ENCODE assay signal across 8 mouse cellular contexts in genomic region chr5:136171363-136172341, GRCm38 (mm10). TPM values are rescaled to one million over a fixed set of nuclear protein-coding genes. Genes with fewer than 3 reads are reported as not detected.
DNase-seq lines count a peak whose midpoint lies in the region; ATAC-seq and TF ChIP-seq lines count a peak whose summit lies in the region.

No protein-coding gene starts in this region.

- H3K27me3 ChIP-seq in neural tube, embryonic 11.5 days (ENCODE audit: control insufficient read depth, insufficient read depth, low read length): no peaks in the 10 kb centered on the region
- H3K27me3 ChIP-seq in heart, postnatal 0 days (ENCODE audit: control insufficient read depth, insufficient read depth, low read length): peaks cover 3% of the 10 kb centered on the region; the same call in 1 of the 2 replicates
- no peaks in the 10 kb centered on the region for H3K27me3 ChIP-seq in liver, adult 2 months (ENCODE audit: control insufficient read depth, insufficient read depth, low read length)
- no peaks in the 10 kb centered on the region for H3K27me3 ChIP-seq in myocyte (ENCODE audit: control insufficient read depth, insufficient read depth, insufficient read length)

- peaks cover 8% of the 10 kb centered on the region; the same call in 1 of the 2 replicates for H3K4me1 ChIP-seq in neural tube, embryonic 11.5 days (ENCODE audit: control insufficient read depth, insufficient read depth, low read length)
- peaks cover 12% of the 10 kb centered on the region; the same call in 1 of the 2 replicates for H3K4me1 ChIP-seq in heart, postnatal 0 days (ENCODE audit: control insufficient read depth, insufficient read depth)
- peaks cover 13% of the 10 kb centered on the region for H3K4me1 ChIP-seq in liver, adult 2 months (ENCODE audit: control insufficient read depth, insufficient read depth, low read length)

- no peaks in the 10 kb centered on the region for H3K36me3 ChIP-seq in neural tube, embryonic 11.5 days (ENCODE audit: control insufficient read depth, insufficient read depth, low read length)
- no peaks in the 10 kb centered on the region for H3K36me3 ChIP-seq in heart, postnatal 0 days (replicated peaks; ENCODE audit: control insufficient read depth, insufficient read depth, low read length)
- H3K36me3 ChIP-seq in liver, adult 2 months (ENCODE audit: control insufficient read depth, insufficient read depth, low read length): no peaks in the 10 kb centered on the region
- peaks cover 5% of the 10 kb centered on the region for H3K36me3 ChIP-seq in myocyte (ENCODE audit: control insufficient read depth, insufficient read depth)

- ATAC-seq in neural tube, embryonic 11.5 days (ENCODE audit: insufficient read depth, low FRiP score, low TSS enrichment): no peak
- peak; percentile 46 for ATAC-seq in activated CD4-positive, CD25-positive, alpha-beta regulatory T cell, adult 4 months
- ATAC-seq in heart, postnatal 0 days (ENCODE audit: insufficient read depth, low read depth): no peak

- H3K9ac ChIP-seq in neural tube, embryonic 11.5 days (ENCODE audit: low read length): peak overlapping the region; percentile 63; the same call in 1 of the 2 replicates
- no peak overlapping the region for H3K9ac ChIP-seq in heart, postnatal 0 days (replicated peaks; ENCODE audit: low read depth, low read length)
- H3K9ac ChIP-seq in liver, adult 2 months (ENCODE audit: low read depth, low read length): peak overlapping the region; percentile 48

- no peak overlapping the region for H3K27ac ChIP-seq in neural tube, embryonic 11.5 days (ENCODE audit: low read depth, low read length)
- peak overlapping the region; percentile 64 for H3K27ac ChIP-seq in heart, postnatal 0 days (ENCODE audit: low read depth)
- H3K27ac ChIP-seq in liver, adult 2 months (replicated peaks; ENCODE audit: insufficient read depth, low read depth, low read length): peak overlapping the region; percentile 37

- TF ChIP-seq EP300 in heart, postnatal 0 days (IDR thresholded peaks at IDR 0.05; ENCODE audit: low read depth): no peak

- peak overlapping the region; percentile 90 for H3K4me2 ChIP-seq in neural tube, embryonic 11.5 days (ENCODE audit: low read depth)
- H3K4me2 ChIP-seq in heart, postnatal 0 days (ENCODE audit: low read depth, low read length): peak overlapping the region; percentile 69
- H3K4me2 ChIP-seq in myocyte (ENCODE audit: low read depth): peak overlapping the region; percentile 92

- WGBS in neural tube, embryonic 11.5 days: 42% methylated on average over 17 of the region's 17 CpGs
- WGBS in heart, postnatal 0 days: 25% methylated on average over 17 of the region's 17 CpGs
- WGBS in liver, adult 2 months: 6% methylated on average over 17 of the region's 17 CpGs

- TF ChIP-seq POLR2A in liver, adult 2 months (IDR thresholded peaks at IDR 0.05; ENCODE audit: extremely low read depth, insufficient read depth, low read length): no peak
- peak; percentile 51 for TF ChIP-seq POLR2A in myocyte (IDR thresholded peaks at IDR 0.05; ENCODE audit: insufficient read length, low read depth)

- no peaks in the 10 kb centered on the region for H3K79me2 ChIP-seq in liver, adult 2 months (ENCODE audit: control insufficient read depth, insufficient read depth, low read length)
- peaks cover 10% of the 10 kb centered on the region for H3K79me2 ChIP-seq in myocyte (ENCODE audit: control insufficient read depth, insufficient read depth)

- TF ChIP-seq CTCF in heart, postnatal 0 days (IDR thresholded peaks at IDR 0.05; ENCODE audit: low read depth): no peak
- TF ChIP-seq CTCF in liver, adult 2 months (IDR thresholded peaks at IDR 0.05; ENCODE audit: low read depth, low read length): no peak

- H3K9me3 ChIP-seq in neural tube, embryonic 11.5 days (ENCODE audit: control insufficient read depth, low read length): no peaks in the 10 kb centered on the region
- H3K9me3 ChIP-seq in heart, postnatal 0 days (replicated peaks; ENCODE audit: control insufficient read depth, low read length): 0 out of 2 replicates have a peak, but pooled peaks cover 4% of the 10 kb centered on the region

- peak overlapping the region; percentile 53; the same call in 1 of the 2 replicates for H3K4me3 ChIP-seq in neural tube, embryonic 11.5 days (ENCODE audit: low read depth, low read length)
- H3K4me3 ChIP-seq in heart, postnatal 0 days (ENCODE audit: low read depth, low read length): peak overlapping the region; percentile 54
- H3K4me3 ChIP-seq in liver, adult 2 months (ENCODE audit: insufficient read depth, low read depth, low read length): peak overlapping the region; percentile 45; the same call in 1 of the 2 replicates
- peak overlapping the region; percentile 67 for H3K4me3 ChIP-seq in myocyte

- no peak for DNase-seq in neural tube, embryonic 11.5 days (ENCODE audit: low spot score)
- no peak for DNase-seq in neural tube, embryonic 10.5 days (ENCODE audit: extremely low spot score, low spot score)
- no peak for DNase-seq in heart, postnatal 0 days (ENCODE audit: low spot score)
- peak; percentile 63 for DNase-seq in liver, adult 2 months (ENCODE audit: extremely low read depth, low read depth, low spot score)
- DNase-seq in adrenal gland, postnatal 36 days: no peak
- DNase-seq in cerebellum, adult 9-10 months: no peak

- H3ac ChIP-seq in myocyte (ENCODE audit: control insufficient read depth, insufficient read length): peak overlapping the region; percentile 32

TF ChIP-seq in myocyte, 11 proteins besides CTCF, POLR2A, EP300 and RAD21:
- peak; percentile 47 for TF ChIP-seq POLR2AphosphoS2 (IDR thresholded peaks at IDR 0.05; ENCODE audit: insufficient read length, low read depth)
- peak; percentile 1 for TF ChIP-seq MAX (IDR thresholded peaks at IDR 0.05; ENCODE audit: low read depth)
- peak; percentile 62; the same call in 1 of the 2 replicates for TF ChIP-seq CEBPB (IDR thresholded peaks at IDR 0.05; ENCODE audit: insufficient read depth, poor library complexity, severe bottlenecking)
- no peak for TF ChIP-seq TCF12 (IDR thresholded peaks at IDR 0.05; ENCODE audit: insufficient read depth, poor library complexity, severe bottlenecking)

RNA-seq across cellular contexts. Expression of gene Orai2, which starts 1.1 kb away (rescaled TPM):
- 7.6 and 10.6 TPM in 2 replicates for polyA plus RNA-seq in neural tube, embryonic 11.5 days (2014; fragmentation: Nextera tagmentation; extraction: Ambion mirVana)
- 10 to 100 TPM; 62.2 to 74.1 TPM for polyA plus RNA-seq in activated CD4-positive, CD25-positive, alpha-beta regulatory T cell, adult 4 months (2017; shearing (Covaris generic))
- 0.69 and 6.0 TPM in 2 replicates for total RNA-seq in heart, postnatal 0 days (2014; rRNA removed; ENCODE audit: low replicate concordance)
- polyA plus RNA-seq in heart, postnatal 0 days (2015; fragmentation: Nextera tagmentation; extraction: Ambion mirVana): 1.1 and 1.2 TPM in 2 replicates
- 1.1 and 1.5 TPM in 2 replicates for total RNA-seq in liver, adult 2 months (2014; rRNA removed)
- 0.77 and 1.4 TPM in 2 replicates for polyA plus RNA-seq in liver, adult 2 months (2012; rRNA removed)
- 18.2 TPM for polyA plus RNA-seq in myocyte (2012; fragmentation: generic; extraction: Trizol)
- total RNA-seq in adrenal gland, postnatal 36 days (2021): 1 to 10 TPM; 2.8 to 3.0 TPM

RNA-seq across cellular contexts. Expression of gene Prkrip1, which starts 27.1 kb away (rescaled TPM):
- 76.5 and 76.8 TPM in 2 replicates for polyA plus RNA-seq in neural tube, embryonic 11.5 days (2014; fragmentation: Nextera tagmentation; extraction: Ambion mirVana)
- polyA plus RNA-seq in activated CD4-positive, CD25-positive, alpha-beta regulatory T cell, adult 4 months (2017; shearing (Covaris generic)): 10 to 100 TPM; 45.0 to 50.4 TPM
- total RNA-seq in heart, postnatal 0 days (2014; rRNA removed; ENCODE audit: low replicate concordance): 1.7 and 8.4 TPM in 2 replicates
- polyA plus RNA-seq in heart, postnatal 0 days (2015; fragmentation: Nextera tagmentation; extraction: Ambion mirVana): 32.7 and 34.0 TPM in 2 replicates
- 2.0 and 2.1 TPM in 2 replicates for total RNA-seq in liver, adult 2 months (2014; rRNA removed)
- polyA plus RNA-seq in liver, adult 2 months (2012; rRNA removed): 3.2 and 4.8 TPM in 2 replicates
- 58.4 TPM for polyA plus RNA-seq in myocyte (2012; fragmentation: generic; extraction: Trizol)
- 10 to 100 TPM; 36.2 to 46.0 TPM for total RNA-seq in adrenal gland, postnatal 36 days (2021)

RNA-seq across cellular contexts. Expression of gene Alkbh4, which starts 35.7 kb away (rescaled TPM):
- polyA plus RNA-seq in neural tube, embryonic 11.5 days (2014; fragmentation: Nextera tagmentation; extraction: Ambion mirVana): 21.1 and 25.9 TPM in 2 replicates
- 10 to 100 TPM; 49.3 to 56.2 TPM for polyA plus RNA-seq in activated CD4-positive, CD25-positive, alpha-beta regulatory T cell, adult 4 months (2017; shearing (Covaris generic))
- total RNA-seq in heart, postnatal 0 days (2014; rRNA removed; ENCODE audit: low replicate concordance): 9.4 and 11.4 TPM in 2 replicates
- 7.9 and 8.0 TPM in 2 replicates for polyA plus RNA-seq in heart, postnatal 0 days (2015; fragmentation: Nextera tagmentation; extraction: Ambion mirVana)
- total RNA-seq in liver, adult 2 months (2014; rRNA removed): 3.0 and 3.8 TPM in 2 replicates
- 6.5 and 9.3 TPM in 2 replicates for polyA plus RNA-seq in liver, adult 2 months (2012; rRNA removed)
- 6.7 TPM for polyA plus RNA-seq in myocyte (2012; fragmentation: generic; extraction: Trizol)
- total RNA-seq in adrenal gland, postnatal 36 days (2021): 1 to 10 TPM; 6.8 to 7.5 TPM

RNA-seq across cellular contexts. Expression of gene Lrwd1, which starts 35.8 kb away (rescaled TPM):
- polyA plus RNA-seq in neural tube, embryonic 11.5 days (2014; fragmentation: Nextera tagmentation; extraction: Ambion mirVana): 40.5 and 45.3 TPM in 2 replicates
- 10 to 100 TPM; 31.7 to 35.3 TPM for polyA plus RNA-seq in activated CD4-positive, CD25-positive, alpha-beta regulatory T cell, adult 4 months (2017; shearing (Covaris generic))
- total RNA-seq in heart, postnatal 0 days (2014; rRNA removed; ENCODE audit: low replicate concordance): 20.9 and 23.1 TPM in 2 replicates
- polyA plus RNA-seq in heart, postnatal 0 days (2015; fragmentation: Nextera tagmentation; extraction: Ambion mirVana): 9.4 and 10.0 TPM in 2 replicates
- 5.3 and 6.7 TPM in 2 replicates for total RNA-seq in liver, adult 2 months (2014; rRNA removed)
- polyA plus RNA-seq in liver, adult 2 months (2012; rRNA removed): 9.9 and 14.9 TPM in 2 replicates
- polyA plus RNA-seq in myocyte (2012; fragmentation: generic; extraction: Trizol): 31.7 TPM
- 10 to 100 TPM in 1 of 2 experiments, 1 to 10 TPM in 1; 9.6 to 11.5 TPM for total RNA-seq in adrenal gland, postnatal 36 days (2021)

RNA-seq across cellular contexts. Expression of gene Polr2j, which starts 55.2 kb away (rescaled TPM):
- polyA plus RNA-seq in neural tube, embryonic 11.5 days (2014; fragmentation: Nextera tagmentation; extraction: Ambion mirVana): 236 and 251 TPM in 2 replicates
- polyA plus RNA-seq in activated CD4-positive, CD25-positive, alpha-beta regulatory T cell, adult 4 months (2017; shearing (Covaris generic)): 100 to 1,000 TPM; 124 to 138 TPM
- 59.8 and 121 TPM in 2 replicates for total RNA-seq in heart, postnatal 0 days (2014; rRNA removed; ENCODE audit: low replicate concordance)
- polyA plus RNA-seq in heart, postnatal 0 days (2015; fragmentation: Nextera tagmentation; extraction: Ambion mirVana): 145 and 155 TPM in 2 replicates
- 46.1 and 52.4 TPM in 2 replicates for total RNA-seq in liver, adult 2 months (2014; rRNA removed)
- 34.3 and 36.1 TPM in 2 replicates for polyA plus RNA-seq in liver, adult 2 months (2012; rRNA removed)
- polyA plus RNA-seq in myocyte (2012; fragmentation: generic; extraction: Trizol): 139 TPM
- 10 to 100 TPM; 69.3 to 96.9 TPM for total RNA-seq in adrenal gland, postnatal 36 days (2021)
